Mouse (Mus musculus) myocyte (in vitro differentiated cells): Measurements from ENCODE around the gene Tceal5. TPM values are rescaled to one million over a fixed set of nuclear protein-coding genes. Genes with fewer than 3 reads are reported as not detected.

Experiments used
- H3K27me3 ChIP-seq: one replicate; pipeline ENCODE4 v1.6.1; 2011; ENCODE audit not compliant: control insufficient read depth, insufficient read depth, insufficient read length
- H3K36me3 ChIP-seq: one replicate; pipeline ENCODE4 v1.6.1; 2011; ENCODE audit not compliant: control insufficient read depth, insufficient read depth
- H3K4me2 ChIP-seq: one replicate; pipeline ENCODE4 v1.6.1; 2011; ENCODE audit warnings: low read depth, control low read depth
- H3K4me3 ChIP-seq: one replicate; pipeline ENCODE4 v1.5.1; 2011; ENCODE audit warnings: mild to moderate bottlenecking, control low read depth, moderate library complexity
- H3K79me2 ChIP-seq: one replicate; pipeline ENCODE4 v1.6.1; 2011; ENCODE audit not compliant: control insufficient read depth, insufficient read depth
- H3ac ChIP-seq: one replicate; pipeline ENCODE4 v1.6.1; 2011; ENCODE audit not compliant: control insufficient read depth, insufficient read length
- CEBPB ChIP-seq: IDR thresholded peaks from 2 replicates; pipeline ENCODE4 v1.6.1; 2011; ENCODE audit warnings: mild to moderate bottlenecking, moderate library complexity; ENCODE audit not compliant: poor library complexity, insufficient read depth, severe bottlenecking
- E2F4 ChIP-seq: IDR thresholded peaks from one replicate; pipeline ENCODE4 v1.6.1; 2011; ENCODE audit warnings: mild to moderate bottlenecking, control low read depth, moderate library complexity; ENCODE audit not compliant: insufficient read depth
- MAX ChIP-seq: IDR thresholded peaks from one replicate; pipeline ENCODE4 v1.6.1; 2011; ENCODE audit warnings: low read depth, mild to moderate bottlenecking, control low read depth
- MYOD1 ChIP-seq, 3 experiments: IDR thresholded peaks; one replicate each; pipeline ENCODE4 v1.6.1; 2011; ENCODE audit warnings: control low read depth in 2 of 3, low read depth in 2 of 3, mild to moderate bottlenecking in 2 of 3, moderate library complexity in 1 of 3; ENCODE audit not compliant: insufficient read length in 2 of 3, control insufficient read depth in 1 of 3
- MYOG ChIP-seq, 3 experiments: IDR thresholded peaks; one replicate each; pipeline ENCODE4 v1.6.1; 2011; ENCODE audit warnings: control low read depth in 2 of 3, low read depth in 2 of 3, mild to moderate bottlenecking in 2 of 3; ENCODE audit not compliant: insufficient read length in 2 of 3, control insufficient read depth in 1 of 3, insufficient read depth in 1 of 3
- POLR2A ChIP-seq: IDR thresholded peaks from one replicate; pipeline ENCODE4 v1.6.1; 2011; ENCODE audit warnings: low read depth, mild to moderate bottlenecking, control low read depth, moderate library complexity; ENCODE audit not compliant: insufficient read length
- POLR2AphosphoS2 ChIP-seq: IDR thresholded peaks from one replicate; pipeline ENCODE4 v1.6.1; 2011; ENCODE audit warnings: low read depth, control low read depth; ENCODE audit not compliant: insufficient read length
- REST ChIP-seq: IDR thresholded peaks from one replicate; pipeline ENCODE4 v1.6.1; 2011; ENCODE audit warnings: mild to moderate bottlenecking, control low read depth, moderate library complexity; ENCODE audit not compliant: insufficient read depth, insufficient read length
- SRF ChIP-seq: IDR thresholded peaks from one replicate; pipeline ENCODE4 v1.6.1; 2011; ENCODE audit warnings: low read depth; ENCODE audit not compliant: control insufficient read depth, insufficient read length
- TCF12 ChIP-seq: IDR thresholded peaks from one replicate; pipeline ENCODE4 v1.6.1; 2011; ENCODE audit warnings: mild to moderate bottlenecking, control low read depth; ENCODE audit not compliant: poor library complexity, insufficient read depth, severe bottlenecking
- TCF3 ChIP-seq: IDR thresholded peaks from one replicate; pipeline ENCODE4 v1.6.1; 2011; ENCODE audit warnings: low read depth, control low read depth; ENCODE audit not compliant: insufficient read length
- USF1 ChIP-seq: IDR thresholded peaks from one replicate; pipeline ENCODE4 v1.6.1; 2011; ENCODE audit warnings: low read depth, mild to moderate bottlenecking, control low read depth, moderate library complexity
- polyA plus RNA-seq: library from polyadenylated mRNA; unstranded; fragments of >200 nt; fragmentation: generic; extraction: Trizol; gene quantifications from one replicate; pipeline ENCODE4 v1.2.1, GENCODE M21; 2012; ENCODE audit warnings: missing spikeins

Tceal5 gene
- polyA plus RNA-seq, 1 experiment, result 17.5 TPM

DNA sequence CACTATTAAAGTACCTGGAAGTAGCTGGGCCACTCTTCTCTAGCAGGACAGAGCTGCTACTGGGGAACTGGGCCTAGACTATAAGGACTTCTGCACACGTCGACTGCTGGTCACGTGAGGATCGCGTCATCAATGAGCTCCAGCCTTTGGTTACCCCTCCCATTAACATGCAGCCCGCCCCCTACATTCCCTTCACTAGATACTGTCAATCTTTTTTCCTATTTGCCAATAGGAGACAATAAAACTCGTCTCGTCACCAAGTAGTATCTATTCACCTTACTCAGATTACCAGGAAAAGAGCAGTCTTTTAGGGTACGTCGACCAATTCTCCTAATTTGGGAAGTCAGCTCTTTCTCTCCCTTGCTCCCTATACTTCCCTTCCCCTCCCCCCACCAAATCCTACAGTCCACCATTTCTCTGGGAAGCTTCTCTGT, 31.5 kb downstream of the Tceal5 start, which contains the start of gene Tceal8:
Gene Tceal8, minus strand, starts transcription at position 225 of the 434 bp plus-strand sequence.
- peak within 1 kb of the TSS; percentile 82 for H3K4me3 ChIP-seq

DNA sequence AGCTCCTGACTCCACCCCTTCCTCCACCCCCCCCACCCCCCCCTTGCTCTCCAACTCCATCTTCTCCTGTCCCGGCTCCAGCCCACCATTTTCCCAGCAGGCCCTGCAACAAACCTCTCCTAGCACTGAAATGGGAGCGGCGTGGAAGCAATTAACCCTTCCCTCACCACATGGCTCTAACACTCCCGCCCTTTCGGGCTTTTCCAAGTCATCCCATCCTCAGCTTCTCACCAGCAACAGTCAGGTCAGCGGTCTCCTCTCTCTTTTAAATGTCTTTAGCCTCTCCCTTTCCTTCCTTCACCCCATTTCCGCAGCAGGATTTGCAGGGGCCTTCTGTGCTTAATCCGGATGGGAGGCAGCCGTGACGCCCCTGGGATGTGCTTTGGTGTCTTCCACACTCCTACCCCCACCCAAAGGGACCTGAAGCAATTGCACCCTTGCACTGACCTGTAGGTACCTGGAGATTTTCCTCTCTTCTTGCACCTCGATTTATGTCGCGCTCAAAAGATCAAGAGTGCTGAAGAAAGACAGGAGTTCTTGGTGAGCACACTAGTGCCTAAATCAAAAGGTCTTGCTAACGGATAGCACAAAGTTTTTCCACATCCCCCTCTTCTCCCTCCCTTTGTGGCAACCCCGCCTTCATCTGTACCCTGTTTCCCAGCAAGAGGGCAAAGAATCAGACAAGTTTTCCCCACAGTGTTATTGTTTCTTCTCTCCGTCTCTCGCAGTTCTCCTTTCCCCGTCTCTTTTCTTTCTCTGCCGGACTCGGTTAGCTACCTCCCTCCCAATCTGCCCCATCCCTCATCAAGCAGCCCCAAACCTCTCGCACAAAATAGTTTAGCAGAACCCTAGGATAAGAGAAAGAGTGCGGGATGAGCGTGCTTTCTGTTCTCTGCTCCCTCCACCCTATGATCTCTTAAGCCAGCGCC, 32.2 kb downstream of the Tceal5 start:
- Histone ChIP-seq H3ac (peak overlapping the region; percentile 62), H3K4me2 (peak overlapping the region; percentile 62), H3K27me3 (no peaks in the 10 kb centered on the region), H3K4me3 (peak overlapping the region; percentile 82), H3K36me3 (no peaks in the 10 kb centered on the region), H3K79me2 (peaks cover 7% of the 10 kb centered on the region)
- TF ChIP-seq REST (no peak), TCF3 (no peak), MAX (no peak), POLR2A (no peak), E2F4 (no peak), SRF (no peak), TCF12 (no peak), POLR2AphosphoS2 (no peak), CEBPB (no peak), USF1 (no peak), MYOD1 (IDR thresholded peaks at IDR 0.05; ENCODE audit: control insufficient read depth in 1 of 3, insufficient read length in 2 of 3, low read depth in 2 of 3) (no peak), MYOG (IDR thresholded peaks at IDR 0.05; ENCODE audit: control insufficient read depth in 1 of 3, insufficient read depth in 1 of 3, insufficient read length in 2 of 3, low read depth in 2 of 3) (no peak)

More for the DNA sequence above, 31.5 kb downstream of the Tceal5 start, which contains the start of gene Tceal8:
- peaks cover 7% of the 10 kb centered on the region for H3K79me2 ChIP-seq
- no peaks in the 10 kb centered on the region for H3K27me3 ChIP-seq
- peak within 1 kb of the TSS; percentile 62 for H3ac ChIP-seq
- peak within 1 kb of the TSS; percentile 77 for H3K4me2 ChIP-seq
- no peaks in the 10 kb centered on the region for H3K36me3 ChIP-seq
- TF ChIP-seq SRF, result peak; percentile 22
- TF ChIP-seq CEBPB, result no peak
- TF ChIP-seq MYOG (IDR thresholded peaks at IDR 0.05; ENCODE audit: control insufficient read depth in 1 of 3, insufficient read depth in 1 of 3, insufficient read length in 2 of 3, low read depth in 2 of 3), result no peak
- peak; percentile 75 for TF ChIP-seq POLR2A
- TF ChIP-seq MYOD1 (IDR thresholded peaks at IDR 0.05; ENCODE audit: control insufficient read depth in 1 of 3, insufficient read length in 2 of 3, low read depth in 2 of 3), result no peak
- TF ChIP-seq USF1, result peak; percentile 98
- TF ChIP-seq POLR2AphosphoS2, result peak; percentile 64

DNA sequence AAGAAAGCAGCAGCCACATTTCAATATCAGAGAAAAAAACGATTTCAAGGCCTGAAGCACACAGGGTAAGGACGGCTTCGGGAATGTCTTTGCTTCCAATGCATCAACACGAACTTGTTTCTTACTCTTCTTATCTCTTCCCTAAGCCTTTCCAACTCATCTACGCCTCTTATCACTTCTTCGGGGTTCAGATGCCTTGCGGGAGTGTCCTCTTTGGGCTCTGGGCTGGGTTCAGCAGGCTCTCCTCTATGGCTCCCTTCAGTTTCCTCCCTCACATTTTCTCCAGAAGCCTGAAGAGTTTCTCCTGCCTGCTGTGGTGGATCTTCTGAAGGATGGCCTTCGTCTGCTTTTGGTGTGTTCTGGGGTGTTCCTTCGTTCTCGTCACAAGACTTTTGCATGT, 33.1 kb downstream of the Tceal5 start:
- Histone ChIP-seq H3K4me2 (peak overlapping the region; percentile 55), H3K4me3 (peak overlapping the region; percentile 82), H3ac (no peak overlapping the region), H3K36me3 (no peaks in the 10 kb centered on the region), H3K79me2 (peaks cover 7% of the 10 kb centered on the region), H3K27me3 (no peaks in the 10 kb centered on the region)
- no peak for TF ChIP-seq MAX
- TF ChIP-seq POLR2A, result no peak
- TF ChIP-seq E2F4, result no peak
- no peak for TF ChIP-seq SRF
- TF ChIP-seq POLR2AphosphoS2, result no peak
- no peak for TF ChIP-seq USF1
- no peak for TF ChIP-seq MYOG (IDR thresholded peaks at IDR 0.05; ENCODE audit: control insufficient read depth in 1 of 3, insufficient read depth in 1 of 3, insufficient read length in 2 of 3, low read depth in 2 of 3)
- no peak for TF ChIP-seq CEBPB
- TF ChIP-seq MYOD1 (IDR thresholded peaks at IDR 0.05; ENCODE audit: control insufficient read depth in 1 of 3, insufficient read length in 2 of 3, low read depth in 2 of 3), result no peak
- no peak for TF ChIP-seq REST
- TF ChIP-seq TCF12, result no peak

Other genes with a start within 250 kb of the Tceal5 start
- 0.29 TPM for gene Arxes2, start 210.1 kb downstream of the Tceal5 start, polyA plus RNA-seq
- not detected for gene Arxes1, start 170.5 kb downstream of the Tceal5 start, polyA plus RNA-seq
- 2.9 TPM for gene Bex2, start 135.6 kb downstream of the Tceal5 start, polyA plus RNA-seq
- gene Nxf3, start 118.6 kb downstream of the Tceal5 start, polyA plus RNA-seq, result 23.8 TPM
- not detected for gene Bex4, start 64.9 kb downstream of the Tceal5 start, polyA plus RNA-seq
- gene Tceal8, start 31.5 kb downstream of the Tceal5 start, polyA plus RNA-seq, result 47.7 TPM
- 15.4 TPM for gene Tceal7, start 10.9 kb upstream of the Tceal5 start, polyA plus RNA-seq
- 12.6 TPM for gene Bex1, start 11.6 kb upstream of the Tceal5 start, polyA plus RNA-seq
- 98.5 TPM for gene Tceal9, start 41.2 kb upstream of the Tceal5 start, polyA plus RNA-seq
- 197 TPM for gene Bex3, start 66.4 kb upstream of the Tceal5 start, polyA plus RNA-seq